Mouse (Mus musculus) stomach, postnatal 0 days (tissue): ENCODE measurements around the gene Enox1.

Experiments
- CTCF ChIP-seq: IDR thresholded peaks from 2 replicates; pipeline ENCODE4 v1.5.1; 2016; ENCODE audit warnings: antibody characterized with exemption, low read depth, mild to moderate bottlenecking, moderate library complexity
- EP300 ChIP-seq: optimal IDR thresholded peaks from 2 replicates; pipeline ENCODE3; 2016; ENCODE audit warnings: antibody characterized with exemption

GRCm38 (mm10) chr14:77180753-77181374 lies 24.3 kb downstream of the Enox1 start:
- no peak for TF ChIP-seq CTCF
- no peak for TF ChIP-seq EP300
